Mouse (Mus musculus) limb, embryonic 12.5 days (tissue): ENCODE results near the gene Pi16. TPM values are rescaled to one million over a fixed set of nuclear protein-coding genes. Genes with fewer than 3 reads are reported as not detected.

Source experiments
- ATAC-seq: fragments of 200-750 bp; cut with Nextera tagmentation; 2 replicates; pipeline ENCODE4 v1.8.0; 2017; ENCODE audit warnings: low read depth, moderate TSS enrichment; ENCODE audit not compliant: insufficient number of reproducible peaks, insufficient read depth, low FRiP score, low TSS enrichment
- H3K27ac ChIP-seq: fragments of 300-500 bp; sonication (generic); 2 replicates; pipeline ENCODE4 v1.5.1; 2016; ENCODE audit warnings: mild to moderate bottlenecking, moderate library complexity
- H3K27me3 ChIP-seq: fragments of 300-500 bp; sonication (generic); 2 replicates; pipeline ENCODE4 v1.6.1; 2016; ENCODE audit warnings: mild to moderate bottlenecking, moderate library complexity
- H3K36me3 ChIP-seq: fragments of 300-500 bp; sonication (generic); 2 replicates; pipeline ENCODE4 v1.6.1; 2016; ENCODE audit warnings: mild to moderate bottlenecking, moderate library complexity
- H3K4me1 ChIP-seq: fragments of 300-500 bp; sonication (generic); replicated peaks from 2 replicates; pipeline ENCODE4 v1.6.1; 2016
- H3K4me2 ChIP-seq: fragments of 300-500 bp; sonication (generic); 2 replicates; pipeline ENCODE4 v1.6.1; 2016; ENCODE audit warnings: mild to moderate bottlenecking, moderate library complexity
- H3K4me3 ChIP-seq: fragments of 300-500 bp; sonication (generic); replicated peaks from 2 replicates; pipeline ENCODE4 v1.5.1; 2016; ENCODE audit warnings: mild to moderate bottlenecking
- H3K9ac ChIP-seq: fragments of 300-500 bp; sonication (generic); replicated peaks from 2 replicates; pipeline ENCODE4 v1.6.1; 2016; ENCODE audit warnings: mild to moderate bottlenecking, moderate library complexity
- H3K9me3 ChIP-seq: fragments of 300-500 bp; sonication (generic); 2 replicates; pipeline ENCODE4 v1.6.1; 2016; ENCODE audit warnings: mild to moderate bottlenecking, moderate library complexity
- WGBS: fragments of 180-500 bp; shearing (Covaris S2); methylation state at CpG from one replicate; pipeline ENCODE4 v1.1.7; 2016; 5-methylcytosine and 5-hydroxymethylcytosine counted together
- polyA plus RNA-seq: library from polyadenylated mRNA; unstranded; fragments of >200 nt; fragmentation: Nextera tagmentation; extraction: Ambion mirVana; gene quantifications from 2 replicates; pipeline ENCODE4 v1.2.1, GENCODE M21; 2016

Pi16 gene
- polyA plus RNA-seq, 1 experiment from 2014 or later, result 0.51 TPM

GRCm38 (mm10) chr17:29304376-29305057 lies 13.0 kb upstream of the Pi16 start:
- Histone ChIP-seq H3K27ac (peak overlapping the region; percentile 64), H3K27me3 (no peaks in the 10 kb centered on the region), H3K36me3 (peaks cover 27% of the 10 kb centered on the region), H3K9ac (no peak overlapping the region), H3K4me1 (peaks cover 41% of the 10 kb centered on the region), H3K4me2 (no peak overlapping the region), H3K4me3 (no peak overlapping the region), H3K9me3 (no peaks in the 10 kb centered on the region)
- no peak for ATAC-seq
- 58% methylated on average over 13 of the region's 13 CpGs for WGBS

DNA sequence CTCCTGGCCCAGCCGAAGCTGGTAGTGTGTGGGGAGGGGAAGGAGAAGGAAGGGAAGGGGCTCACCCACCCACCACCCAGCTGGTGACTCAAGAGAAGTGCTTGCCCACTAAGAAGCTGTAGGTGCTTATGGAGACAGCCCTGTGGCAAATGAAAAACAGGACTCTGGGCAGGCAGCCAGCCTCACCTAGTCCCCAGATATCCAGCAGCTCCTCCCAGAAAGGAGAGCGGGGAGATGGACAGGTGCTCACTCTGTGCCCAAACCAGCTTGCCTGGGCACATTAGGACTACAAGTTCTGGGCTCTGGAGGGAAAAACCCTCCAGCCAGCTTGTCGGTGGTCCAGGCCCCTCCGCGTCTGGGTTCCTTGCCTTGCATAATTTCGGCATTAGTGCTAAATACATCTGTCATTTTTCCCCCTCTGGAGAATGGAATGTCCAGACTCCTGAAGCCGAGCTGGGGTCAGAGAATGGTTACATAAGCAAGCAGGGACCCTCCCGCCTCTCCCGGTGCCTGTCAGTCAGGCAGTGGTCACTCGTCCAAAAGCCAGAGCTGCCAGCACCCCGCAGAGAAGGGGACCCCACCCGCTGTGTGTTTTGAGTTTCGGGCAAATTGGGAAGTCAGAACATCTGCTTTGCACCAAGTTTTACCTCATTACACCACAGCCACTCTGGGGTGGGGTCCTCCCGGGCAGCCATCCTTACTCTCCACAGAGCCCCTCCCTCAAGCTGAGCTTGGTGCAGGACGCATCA lies 12.2 kb upstream of the Pi16 start:
- H3K27ac ChIP-seq, result peak overlapping the region; percentile 64
- H3K9me3 ChIP-seq, result no peaks in the 10 kb centered on the region
- peaks cover 20% of the 10 kb centered on the region for H3K36me3 ChIP-seq
- 20% methylated on average over 15 of the region's 15 CpGs for WGBS
- peak overlapping the region; percentile 23 for H3K4me2 ChIP-seq
- no peak overlapping the region; the same call in 1 of the 2 replicates for H3K9ac ChIP-seq
- peak; percentile 66; the same call in 1 of the 2 replicates for ATAC-seq
- no peaks in the 10 kb centered on the region for H3K27me3 ChIP-seq
- no peak overlapping the region for H3K4me3 ChIP-seq
- peaks cover 45% of the 10 kb centered on the region for H3K4me1 ChIP-seq

- no peak overlapping the region; the same call in 1 of the 2 replicates for H3K9ac ChIP-seq
- no peaks in the 10 kb centered on the region for H3K27me3 ChIP-seq
- peak overlapping the region; percentile 59; the same call in 1 of the 2 replicates for H3K27ac ChIP-seq
- H3K9me3 ChIP-seq, result no peaks in the 10 kb centered on the region
- H3K4me3 ChIP-seq, result no peak overlapping the region
- no peak for ATAC-seq
- peaks cover 47% of the 10 kb centered on the region for H3K4me1 ChIP-seq
- peaks cover 15% of the 10 kb centered on the region for H3K36me3 ChIP-seq
- WGBS, result 61% methylated on average over 7 of the region's 7 CpGs
- peak overlapping the region; percentile 23; the same call in 1 of the 2 replicates for H3K4me2 ChIP-seq
Measured at GRCm38 (mm10) chr17:29305871-29306270, 11.6 kb upstream of the Pi16 start.

- Histone ChIP-seq H3K4me3 (no peak overlapping the region), H3K36me3 (no peaks in the 10 kb centered on the region), H3K9me3 (no peaks in the 10 kb centered on the region), H3K27ac (no peak overlapping the region), H3K27me3 (no peaks in the 10 kb centered on the region), H3K4me2 (no peak overlapping the region), H3K4me1 (peaks cover 22% of the 10 kb centered on the region), H3K9ac (no peak overlapping the region)
- 68% methylated on average over 21 of the region's 21 CpGs for WGBS
- no peak for ATAC-seq
Measured at GRCm38 (mm10) chr17:29310056-29310623, 7.3 kb upstream of the Pi16 start.

GRCm38 (mm10) chr17:29311602-29312001 lies 5.9 kb upstream of the Pi16 start:
- no peak overlapping the region for H3K4me3 ChIP-seq
- ATAC-seq, result no peak
- H3K9me3 ChIP-seq, result no peaks in the 10 kb centered on the region
- no peak overlapping the region for H3K9ac ChIP-seq
- no peak overlapping the region for H3K27ac ChIP-seq
- no peaks in the 10 kb centered on the region for H3K27me3 ChIP-seq
- no peak overlapping the region for H3K4me2 ChIP-seq
- no peaks in the 10 kb centered on the region for H3K36me3 ChIP-seq
- peaks cover 20% of the 10 kb centered on the region for H3K4me1 ChIP-seq
- 85% methylated on average over 8 of the region's 8 CpGs for WGBS

- Histone ChIP-seq H3K36me3 (no peaks in the 10 kb centered on the region), H3K27ac (no peak overlapping the region), H3K4me1 (peaks cover 20% of the 10 kb centered on the region), H3K27me3 (no peaks in the 10 kb centered on the region), H3K4me2 (no peak overlapping the region), H3K4me3 (no peak overlapping the region), H3K9me3 (no peaks in the 10 kb centered on the region), H3K9ac (no peak overlapping the region)
- 88% methylated on average over 2 of the region's 2 CpGs for WGBS
- ATAC-seq, result no peak
Measured at GRCm38 (mm10) chr17:29312082-29312481, 5.4 kb upstream of the Pi16 start.

DNA sequence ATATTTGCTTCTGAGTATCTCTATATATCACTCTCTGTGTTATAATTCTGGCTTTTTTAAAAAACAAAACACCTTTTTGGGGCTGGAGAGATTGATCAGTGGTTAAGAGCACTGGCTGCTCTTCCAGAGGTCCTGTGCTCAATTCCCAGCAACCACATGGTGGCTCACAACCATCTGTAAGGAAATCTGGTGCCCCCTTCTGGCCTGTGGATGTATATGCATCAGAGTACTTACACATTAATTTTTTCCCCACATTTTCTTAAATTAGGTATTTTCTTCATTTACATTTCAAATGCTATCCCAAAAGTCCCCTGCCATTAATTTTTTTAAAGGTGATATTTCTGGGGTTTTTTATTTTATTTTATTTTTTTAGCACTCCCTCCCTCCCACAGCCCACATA lies 4.2 kb upstream of the Pi16 start:
- H3K9ac ChIP-seq, result no peak overlapping the region
- H3K4me1 ChIP-seq, result peaks cover 16% of the 10 kb centered on the region
- no peak for ATAC-seq
- no peaks in the 10 kb centered on the region for H3K36me3 ChIP-seq
- no peaks in the 10 kb centered on the region for H3K27me3 ChIP-seq
- no peak overlapping the region for H3K4me2 ChIP-seq
- no peak overlapping the region for H3K27ac ChIP-seq
- H3K4me3 ChIP-seq, result no peak overlapping the region
- H3K9me3 ChIP-seq, result no peaks in the 10 kb centered on the region

- Histone ChIP-seq H3K27me3 (peaks cover 19% of the 10 kb centered on the region), H3K4me3 (no peak overlapping the region), H3K4me2 (no peak overlapping the region), H3K9me3 (no peaks in the 10 kb centered on the region), H3K4me1 (peaks cover 11% of the 10 kb centered on the region), H3K36me3 (no peaks in the 10 kb centered on the region), H3K9ac (no peak overlapping the region), H3K27ac (peak overlapping the region; percentile 64; the same call in 1 of the 2 replicates)
- ATAC-seq, result no peak
- 43% methylated on average over 9 of the region's 9 CpGs for WGBS
Measured at GRCm38 (mm10) chr17:29315672-29316465, 1.6 kb upstream of the Pi16 start.

DNA sequence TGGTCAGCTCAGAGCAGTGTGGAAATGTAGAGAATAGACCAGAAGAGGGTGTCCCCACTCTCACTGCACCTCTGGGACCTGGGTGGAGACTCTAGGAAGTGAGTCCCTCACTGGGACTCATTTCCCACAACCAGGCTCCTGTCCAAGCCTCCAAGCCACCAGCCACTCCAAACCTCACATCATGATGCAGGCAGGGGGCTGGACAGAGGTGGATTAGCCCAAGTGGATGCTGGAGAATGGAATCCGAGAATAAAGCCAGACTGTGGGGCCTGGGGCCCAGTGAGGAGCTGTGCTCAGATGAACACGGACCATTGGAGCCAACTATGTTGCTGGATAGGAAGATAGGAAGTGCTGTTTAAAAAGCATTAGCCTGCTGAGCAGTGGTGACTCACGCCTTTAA lies 589 bp upstream of the Pi16 start:
- Histone ChIP-seq H3K4me1 (peaks cover 15% of the 10 kb centered on the region), H3K27ac (peak overlapping the region; percentile 64; the same call in 1 of the 2 replicates), H3K27me3 (peaks cover 29% of the 10 kb centered on the region), H3K36me3 (no peaks in the 10 kb centered on the region), H3K9me3 (no peaks in the 10 kb centered on the region), H3K4me2 (no peak overlapping the region), H3K9ac (no peak overlapping the region), H3K4me3 (no peak overlapping the region)
- WGBS, result 76% methylated on average over 3 of the region's 3 CpGs
- no peak for ATAC-seq

DNA sequence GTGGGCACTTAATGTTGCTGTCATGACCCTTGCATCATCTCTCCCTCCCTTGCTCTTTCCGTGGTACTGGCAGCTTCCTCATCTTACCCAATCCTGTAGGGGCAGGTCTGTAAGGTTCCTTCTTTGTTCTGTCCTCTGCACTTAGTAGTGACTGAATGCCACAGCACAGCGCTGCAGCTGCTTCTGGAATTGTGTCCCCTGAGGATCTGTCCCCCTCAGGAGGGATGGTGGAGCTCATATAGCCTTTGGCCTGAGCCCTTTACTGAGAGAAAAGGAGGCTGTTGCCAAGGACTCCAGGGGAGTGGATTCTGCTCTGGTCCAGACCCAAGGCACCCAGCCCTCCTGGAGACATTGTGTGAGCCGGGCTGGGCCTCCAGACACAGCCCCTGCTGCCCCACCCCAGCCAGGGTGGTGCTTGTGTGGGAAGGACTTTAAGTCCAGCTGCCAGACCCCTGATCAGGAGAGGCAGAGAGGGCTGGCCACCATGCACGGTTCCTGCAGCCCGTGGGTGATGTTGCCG lies 1.3 kb downstream of the Pi16 start:
- H3K36me3 ChIP-seq, result no peaks in the 10 kb centered on the region
- peaks cover 25% of the 10 kb centered on the region for H3K4me1 ChIP-seq
- ATAC-seq, result no peak
- no peak overlapping the region for H3K4me2 ChIP-seq
- WGBS, result 47% methylated on average over 6 of the region's 6 CpGs
- peaks cover 44% of the 10 kb centered on the region for H3K27me3 ChIP-seq
- no peaks in the 10 kb centered on the region for H3K9me3 ChIP-seq
- no peak overlapping the region for H3K4me3 ChIP-seq
- H3K9ac ChIP-seq, result 0 out of 2 replicates have a peak overlapping the region, but pooled peaks have one; percentile 28
- no peak overlapping the region for H3K27ac ChIP-seq
